Mouse (Mus musculus) heart, postnatal 0 days (tissue): Measurements from ENCODE around the gene Gm5483. TPM values are rescaled to one million over a fixed set of nuclear protein-coding genes. Genes with fewer than 3 reads are reported as not detected.
"Not testable (repeated sequence)": the region's sequence is repeated elsewhere in the genome, so short reads cannot be mapped to it uniquely, and the experiment has no call there.

Source experiments
- ATAC-seq: fragments of 200-750 bp; cut with Nextera tagmentation; 2 replicates; pipeline ENCODE4 v1.8.0; 2017; ENCODE audit warnings: low read depth, moderate number of reproducible peaks, moderate library complexity; ENCODE audit not compliant: insufficient read depth
- DNase-seq: peaks from one replicate; pipeline ENCODE4 v3.0.0-alpha.2; 2016; ENCODE audit warnings: low spot score
- H3K27ac ChIP-seq: fragments of 300-500 bp; sonication (generic); 2 replicates; pipeline ENCODE4 v1.5.1; 2014; ENCODE audit warnings: low read depth, mild to moderate bottlenecking
- H3K27me3 ChIP-seq: fragments of 300-500 bp; sonication (generic); 2 replicates; pipeline ENCODE4 v1.6.1; 2014; ENCODE audit warnings: low read length, mixed read lengths; ENCODE audit not compliant: control insufficient read depth, insufficient read depth
- H3K36me3 ChIP-seq: fragments of 300-500 bp; sonication (generic); replicated peaks from 2 replicates; pipeline ENCODE4 v1.6.1; 2014; ENCODE audit warnings: low read length, mixed read lengths; ENCODE audit not compliant: control insufficient read depth, insufficient read depth
- H3K4me1 ChIP-seq: fragments of 300-500 bp; sonication (generic); 2 replicates; pipeline ENCODE4 v1.6.1; 2014; ENCODE audit warnings: antibody characterized with exemption; ENCODE audit not compliant: control insufficient read depth, insufficient read depth
- H3K4me2 ChIP-seq: fragments of 300-500 bp; sonication (generic); 2 replicates; pipeline ENCODE4 v1.6.1; 2014; ENCODE audit warnings: low read depth, mild to moderate bottlenecking, low read length, moderate library complexity
- H3K4me3 ChIP-seq: fragments of 300-500 bp; sonication (generic); 2 replicates; pipeline ENCODE4 v1.5.1; 2014; ENCODE audit warnings: low read depth, low read length
- H3K9ac ChIP-seq: fragments of 300-500 bp; sonication (generic); replicated peaks from 2 replicates; pipeline ENCODE4 v1.6.1; 2014; ENCODE audit warnings: low read depth, low read length, mixed read lengths
- H3K9me3 ChIP-seq: fragments of 300-500 bp; sonication (generic); replicated peaks from 2 replicates; pipeline ENCODE4 v1.6.1; 2016; ENCODE audit warnings: low read length; ENCODE audit not compliant: control insufficient read depth
- CTCF ChIP-seq: IDR thresholded peaks from 2 replicates; pipeline ENCODE4 v1.5.1; 2016; ENCODE audit warnings: antibody characterized with exemption, control low read depth, low read depth
- EP300 ChIP-seq: IDR thresholded peaks from 2 replicates; pipeline ENCODE4 v1.6.1; 2016; ENCODE audit warnings: antibody characterized with exemption, low read depth
- WGBS: fragments of 180-500 bp; shearing (Covaris S2); extraction: QIAGEN DNeasy Blood & Tissue Kit; methylation state at CpG from one replicate; pipeline ENCODE4 v1.1.7; 2014; 5-methylcytosine and 5-hydroxymethylcytosine counted together
- polyA plus RNA-seq: library from polyadenylated mRNA; unstranded; fragments of >200 nt; fragmentation: Nextera tagmentation; extraction: Ambion mirVana; gene quantifications from 2 replicates; pipeline ENCODE4 v1.2.1, GENCODE M21; 2015
- total RNA-seq: library from RNA; depleted of rRNA; stranded (reverse); fragments of >200 nt; gene quantifications from 2 replicates; pipeline ENCODE4 v1.2.3, GENCODE M21; 2014; ENCODE audit warnings: low replicate concordance; rRNA removed

The Gm5483 gene
- not detected in 2 replicates for total RNA-seq
- polyA plus RNA-seq: 3.1 and 4.5 TPM in 2 replicates

DNA sequence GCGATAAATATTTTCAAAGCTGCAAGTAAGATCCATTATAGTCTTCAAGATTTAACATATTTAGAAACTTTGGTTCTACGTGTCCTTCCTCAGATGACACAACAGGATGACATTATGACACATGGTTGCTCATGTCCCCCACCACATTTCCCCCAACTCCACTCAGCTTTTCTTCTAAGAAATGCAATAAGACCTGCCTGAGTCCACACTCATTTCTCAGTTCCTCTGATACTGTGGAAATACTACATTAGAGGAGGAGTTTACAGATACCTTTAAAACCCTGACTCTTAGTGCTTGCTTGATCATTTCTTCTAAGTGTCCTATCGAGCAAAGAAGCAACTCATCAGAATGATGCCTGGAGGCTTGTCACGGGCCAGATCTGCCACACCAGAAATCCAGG, at the start of gene Gm5483:
Gm5483 (plus strand) TSS at position 301 of the 400 bp plus-strand sequence.
- not testable (repeated sequence) for H3K4me3 ChIP-seq, H3K36me3 ChIP-seq, H3K27ac ChIP-seq, DNase-seq, H3K9me3 ChIP-seq, H3K4me1 ChIP-seq, H3K4me2 ChIP-seq, ATAC-seq, H3K27me3 ChIP-seq, H3K9ac ChIP-seq
- 73% methylated on average over 4 of the region's 4 CpGs for WGBS

DNA sequence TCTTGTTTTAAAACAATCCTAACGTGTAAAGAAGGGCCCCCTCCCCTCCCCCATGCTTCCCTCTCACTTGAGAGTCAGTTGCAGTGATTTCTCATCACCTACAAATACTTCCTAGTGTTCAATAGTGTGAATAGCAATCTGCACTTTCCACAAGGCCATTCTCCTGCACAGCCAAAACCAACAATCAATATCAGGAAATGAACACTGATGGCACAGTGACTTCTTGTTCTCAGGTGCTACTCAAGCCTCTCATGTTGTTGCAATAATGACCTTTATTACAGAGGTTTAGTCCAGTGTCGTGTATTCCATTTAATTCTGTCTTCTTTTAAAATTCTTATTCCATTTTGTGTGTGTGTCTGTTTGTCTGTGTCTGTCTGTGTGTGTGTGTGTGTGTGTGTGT, 45.8 kb upstream of the Gm5483 start:
- Histone ChIP-seq H3K4me3 (no peak overlapping the region), H3K4me2 (no peak overlapping the region), H3K4me1 (no peaks in the 10 kb centered on the region), H3K36me3 (no peaks in the 10 kb centered on the region), H3K9ac (no peak overlapping the region), H3K27me3 (no peaks in the 10 kb centered on the region), H3K27ac (no peak overlapping the region), H3K9me3 (no peaks in the 10 kb centered on the region)
- WGBS: 69% methylated on average over 2 of the region's 2 CpGs
- ATAC-seq (no peak), DNase-seq (no peak)
- no peak for TF ChIP-seq CTCF
- no peak for TF ChIP-seq EP300

DNA sequence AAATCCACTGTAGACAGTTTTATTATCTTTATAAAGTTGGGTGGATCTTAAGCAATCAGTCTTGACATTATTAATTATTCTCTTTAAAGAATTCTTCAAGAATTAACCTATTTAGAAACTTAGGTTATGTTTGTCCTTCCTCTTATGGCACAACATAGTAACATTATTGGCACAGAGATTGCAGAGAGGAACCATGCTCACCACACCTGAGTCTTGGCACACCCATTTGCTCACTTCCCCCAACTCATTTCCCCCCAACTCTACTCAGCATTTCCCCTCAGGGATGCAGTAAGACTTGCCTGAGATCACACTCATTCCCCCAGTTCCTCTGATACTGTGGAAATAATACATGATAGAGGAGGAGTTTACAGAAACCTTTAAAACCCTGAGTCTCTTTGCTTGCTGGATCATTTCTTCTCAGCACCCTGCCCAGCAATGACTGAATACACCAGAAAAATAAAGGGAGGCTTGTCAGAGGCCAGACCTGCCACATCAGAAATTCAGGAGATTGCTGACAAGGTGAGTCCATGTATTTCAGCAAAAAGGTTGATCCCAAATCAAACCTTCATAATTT, 27.5 kb upstream of the Gm5483 start, which contains the start of gene Stfa2l1:
Stfa2l1 (plus strand) TSS at position 410 of the 574 bp plus-strand sequence.
- Histone ChIP-seq H3K4me3 (no peak within 1 kb of the TSS), H3K9me3 (no peaks in the 10 kb centered on the region), H3K4me2 (no peak within 1 kb of the TSS), H3K27ac (no peak within 1 kb of the TSS), H3K27me3 (no peaks in the 10 kb centered on the region), H3K36me3 (no peaks in the 10 kb centered on the region), H3K9ac (no peak within 1 kb of the TSS), H3K4me1 (no peaks in the 10 kb centered on the region)
- no peak for ATAC-seq
- no peak for DNase-seq
- TF ChIP-seq EP300: no peak
- TF ChIP-seq CTCF: no peak

DNA sequence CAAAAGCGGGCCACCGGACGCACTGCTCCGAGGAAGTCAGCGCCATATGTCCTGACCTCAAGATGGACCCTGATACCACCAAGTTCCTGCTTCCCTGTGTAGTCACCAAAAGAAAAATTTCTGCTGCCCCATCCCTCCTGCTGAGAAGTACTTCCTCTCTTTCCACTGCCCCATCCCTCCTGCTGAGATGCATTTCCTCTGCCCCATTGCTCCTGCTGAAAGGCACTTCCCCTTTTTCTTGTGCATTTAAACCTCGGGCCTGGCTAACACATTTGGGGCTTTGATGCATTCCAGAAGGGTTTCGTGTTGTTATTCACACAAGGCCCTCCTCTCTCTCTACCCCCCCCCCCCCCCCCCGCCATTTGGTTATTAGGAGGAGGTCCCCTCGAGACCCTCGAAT, 16.2 kb upstream of the Gm5483 start:
- not testable (repeated sequence) for H3K4me2 ChIP-seq, H3K27ac ChIP-seq, H3K9me3 ChIP-seq, DNase-seq, ATAC-seq, H3K9ac ChIP-seq, H3K4me1 ChIP-seq, H3K27me3 ChIP-seq, H3K4me3 ChIP-seq, H3K36me3 ChIP-seq
- WGBS: 85% methylated on average over 9 of the region's 10 CpGs

DNA sequence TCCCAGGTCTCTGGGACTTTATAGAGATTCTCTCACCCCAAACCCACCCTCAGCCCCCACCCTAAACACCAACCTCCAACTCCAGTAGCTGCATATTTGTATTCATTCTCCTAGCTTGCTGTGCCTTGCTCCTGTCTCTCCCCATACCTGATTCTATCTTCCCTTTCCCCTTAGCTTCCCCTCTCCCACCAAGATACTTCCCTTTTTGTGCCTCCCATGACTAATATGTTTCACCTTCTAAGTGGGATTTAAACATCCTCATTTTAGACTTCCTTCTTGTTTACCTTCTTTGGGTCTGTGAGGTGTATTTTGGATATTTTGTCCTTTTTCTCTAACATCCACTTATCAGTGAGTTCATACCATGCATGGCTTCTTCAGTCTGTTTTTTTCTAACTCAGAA, 7.9 kb upstream of the Gm5483 start:
- H3K4me3 ChIP-seq: no peak overlapping the region
- no peak for DNase-seq
- H3K27ac ChIP-seq: no peak overlapping the region
- H3K9ac ChIP-seq: no peak overlapping the region
- H3K4me2 ChIP-seq: no peak overlapping the region
- H3K4me1 ChIP-seq: no peaks in the 10 kb centered on the region
- no peaks in the 10 kb centered on the region for H3K9me3 ChIP-seq
- no peak for ATAC-seq
- TF ChIP-seq EP300: no peak
- no peak for TF ChIP-seq CTCF
- no peaks in the 10 kb centered on the region for H3K36me3 ChIP-seq
- no peaks in the 10 kb centered on the region for H3K27me3 ChIP-seq

DNA sequence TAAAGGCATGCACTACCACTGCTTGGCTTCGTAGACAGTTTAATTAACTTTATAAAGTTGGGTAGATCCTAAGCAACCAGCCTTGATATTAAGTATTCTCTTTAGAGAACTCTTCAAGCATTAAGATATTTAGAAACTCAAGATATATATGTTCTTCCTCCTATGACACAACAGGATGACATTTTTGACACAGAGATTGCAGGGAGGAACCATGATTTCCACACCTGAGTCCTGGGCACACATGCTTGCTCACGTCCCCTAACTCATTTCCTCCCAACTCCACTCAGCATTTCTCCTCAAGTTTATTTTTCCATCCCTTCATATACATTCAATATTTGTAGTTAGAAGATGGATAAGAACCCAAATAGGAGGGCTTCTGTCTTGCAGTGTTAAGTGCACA, 4.1 kb upstream of the Gm5483 start:
- 69% methylated on average over 2 of the region's 2 CpGs for WGBS
- Histone ChIP-seq H3K36me3 (no peaks in the 10 kb centered on the region), H3K9ac (no peak overlapping the region), H3K9me3 (no peaks in the 10 kb centered on the region), H3K27ac (no peak overlapping the region), H3K4me3 (no peak overlapping the region), H3K4me1 (no peaks in the 10 kb centered on the region), H3K4me2 (no peak overlapping the region), H3K27me3 (no peaks in the 10 kb centered on the region)
- TF ChIP-seq CTCF (no peak), EP300 (no peak)
- DNase-seq: no peak
- no peak for ATAC-seq
